Mouse (Mus musculus) forebrain, postnatal 0 days (tissue): ENCODE data around the gene Cela1. TPM values are rescaled to one million over a fixed set of nuclear protein-coding genes. Genes with fewer than 3 reads are reported as not detected.

Source experiments
- ATAC-seq: fragments of 200-750 bp; cut with Nextera tagmentation; 2 replicates; pipeline ENCODE4 v1.8.0; 2017; ENCODE audit warnings: mild to moderate bottlenecking, moderate library complexity
- DNase-seq: peaks from one replicate; pipeline ENCODE4 v3.0.0-alpha.2; 2015
- H3K27ac ChIP-seq: fragments of 300-500 bp; sonication (generic); 2 replicates; pipeline ENCODE4 v1.5.1; 2014; ENCODE audit warnings: low read depth, mild to moderate bottlenecking, antibody characterized with exemption, low read length, moderate library complexity, mixed read lengths
- H3K27me3 ChIP-seq: fragments of 300-500 bp; sonication (generic); 2 replicates; pipeline ENCODE4 v1.6.1; 2014; ENCODE audit warnings: mild to moderate bottlenecking, low read length, mixed read lengths; ENCODE audit not compliant: insufficient read depth
- H3K36me3 ChIP-seq: fragments of 300-500 bp; sonication (generic); 2 replicates; pipeline ENCODE4 v1.6.1; 2014; ENCODE audit warnings: mild to moderate bottlenecking, moderate library complexity; ENCODE audit not compliant: insufficient read depth
- H3K4me1 ChIP-seq: fragments of 300-500 bp; sonication (generic); 2 replicates; pipeline ENCODE4 v1.6.1; 2014; ENCODE audit warnings: antibody characterized with exemption; ENCODE audit not compliant: insufficient read depth
- H3K4me2 ChIP-seq: fragments of 300-500 bp; sonication (generic); 2 replicates; pipeline ENCODE4 v1.6.1; 2014; ENCODE audit warnings: low read depth, mild to moderate bottlenecking, moderate library complexity
- H3K4me3 ChIP-seq: fragments of 300-500 bp; sonication (generic); 2 replicates; pipeline ENCODE4 v1.5.1; 2014; ENCODE audit warnings: low read depth, low read length, mixed read lengths
- H3K9ac ChIP-seq: fragments of 300-500 bp; sonication (generic); 2 replicates; pipeline ENCODE4 v1.6.1; 2014; ENCODE audit warnings: mild to moderate bottlenecking
- H3K9me3 ChIP-seq: fragments of 300-500 bp; sonication (generic); 2 replicates; pipeline ENCODE4 v1.6.1; 2016; ENCODE audit warnings: low read length
- CTCF ChIP-seq: sonication (generic); IDR thresholded peaks from 2 replicates; pipeline ENCODE4 v1.5.1; 2016; ENCODE audit warnings: antibody characterized with exemption, control low read depth, low read depth
- WGBS: fragments of 180-500 bp; shearing (Covaris S2); extraction: QIAGEN DNeasy Blood & Tissue Kit; methylation state at CpG from one replicate; pipeline ENCODE4 v1.1.7; 2014; 5-methylcytosine and 5-hydroxymethylcytosine counted together
- polyA plus RNA-seq: library from polyadenylated mRNA; unstranded; fragments of >200 nt; fragmentation: Nextera tagmentation; extraction: Ambion mirVana; gene quantifications from 2 replicates; pipeline ENCODE4 v1.2.1, GENCODE M21; 2015
- total RNA-seq: library from RNA; depleted of rRNA; stranded (reverse); fragments of >200 nt; gene quantifications from 2 replicates; pipeline ENCODE4 v1.2.3, GENCODE M21; 2014

The Cela1 gene
- total and polyA plus RNA-seq, 2 experiments from 2014 or later = 0.81 to 5.1 TPM

DNA sequence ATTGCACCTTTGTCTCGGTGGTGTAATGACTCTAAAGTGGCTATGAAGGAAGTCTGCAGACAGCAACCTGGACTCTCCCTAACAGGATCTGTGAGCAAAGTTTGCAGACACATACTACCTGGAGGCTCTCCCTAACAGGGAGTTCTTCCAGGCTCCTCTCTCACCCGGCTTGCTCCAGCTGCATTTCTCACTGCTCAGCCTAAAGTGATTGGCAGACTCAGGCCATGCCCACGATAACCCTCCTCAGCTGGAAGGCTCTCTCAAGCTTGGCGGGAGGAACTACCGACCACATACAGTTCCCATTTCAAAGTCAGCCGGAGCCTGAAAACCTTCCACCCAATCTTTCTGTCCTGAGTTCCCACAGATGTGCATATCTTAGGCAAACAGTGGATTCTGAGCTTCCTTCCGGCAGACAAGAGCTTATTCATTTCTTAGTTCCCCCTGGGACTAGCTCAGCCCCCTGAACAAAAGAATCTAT lies 21.5 kb downstream of the Cela1 start:
- Histone ChIP-seq H3K9me3 (no peaks in the 10 kb centered on the region), H3K4me1 (no peaks in the 10 kb centered on the region), H3K4me3 (no peak overlapping the region), H3K36me3 (no peaks in the 10 kb centered on the region), H3K9ac (no peak overlapping the region), H3K27me3 (no peaks in the 10 kb centered on the region), H3K4me2 (no peak overlapping the region), H3K27ac (no peak overlapping the region)
- ATAC-seq (no peak), DNase-seq (no peak)
- no peak for TF ChIP-seq CTCF
- WGBS = 12% methylated on average over 7 of the region's 7 CpGs

DNA sequence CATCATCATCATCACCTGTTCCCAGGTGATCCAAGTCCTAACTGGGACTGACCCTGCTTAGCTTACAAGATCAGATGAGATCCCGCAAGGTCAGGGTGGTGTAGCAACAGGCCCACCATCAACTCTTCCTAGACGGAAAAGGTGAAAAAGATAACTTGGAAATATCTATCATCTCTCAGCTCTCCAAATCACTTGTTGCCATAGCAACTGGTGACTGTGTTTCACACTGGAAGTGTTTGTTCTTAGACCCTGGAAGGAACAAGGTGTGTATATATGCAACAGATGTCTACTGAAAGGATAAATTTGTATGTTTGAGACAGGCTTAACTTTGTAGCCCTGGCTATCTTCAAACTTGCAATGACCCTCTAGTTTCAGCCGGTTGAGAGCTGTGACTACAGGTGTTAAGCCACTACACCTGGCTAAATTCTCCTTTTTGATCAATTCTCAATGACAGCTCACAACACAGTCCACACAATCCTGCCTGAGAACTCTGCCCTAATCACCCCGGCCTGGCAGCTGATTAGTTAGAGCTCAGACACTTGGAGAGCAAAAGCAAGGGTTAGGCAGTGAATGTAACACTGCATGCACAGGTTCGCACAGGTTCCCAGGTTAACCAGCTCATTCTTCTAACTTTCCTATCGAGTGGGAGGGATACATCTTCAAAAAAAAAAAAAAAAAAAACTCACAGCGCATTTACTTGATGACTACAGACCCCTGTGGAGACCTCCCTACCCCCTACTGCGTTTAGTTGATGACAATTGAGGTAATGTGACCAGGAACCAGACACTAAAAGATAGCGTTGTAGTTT lies 22.1 kb downstream of the Cela1 start:
- Histone ChIP-seq H3K4me3 (no peak overlapping the region), H3K27ac (no peak overlapping the region), H3K9me3 (no peaks in the 10 kb centered on the region), H3K9ac (no peak overlapping the region), H3K36me3 (no peaks in the 10 kb centered on the region), H3K27me3 (no peaks in the 10 kb centered on the region), H3K4me1 (no peaks in the 10 kb centered on the region), H3K4me2 (no peak overlapping the region)
- no peak for TF ChIP-seq CTCF
- DNase-seq = peak; percentile 34
- ATAC-seq = no peak
- WGBS = 36% methylated on average over 9 of the region's 9 CpGs

DNA sequence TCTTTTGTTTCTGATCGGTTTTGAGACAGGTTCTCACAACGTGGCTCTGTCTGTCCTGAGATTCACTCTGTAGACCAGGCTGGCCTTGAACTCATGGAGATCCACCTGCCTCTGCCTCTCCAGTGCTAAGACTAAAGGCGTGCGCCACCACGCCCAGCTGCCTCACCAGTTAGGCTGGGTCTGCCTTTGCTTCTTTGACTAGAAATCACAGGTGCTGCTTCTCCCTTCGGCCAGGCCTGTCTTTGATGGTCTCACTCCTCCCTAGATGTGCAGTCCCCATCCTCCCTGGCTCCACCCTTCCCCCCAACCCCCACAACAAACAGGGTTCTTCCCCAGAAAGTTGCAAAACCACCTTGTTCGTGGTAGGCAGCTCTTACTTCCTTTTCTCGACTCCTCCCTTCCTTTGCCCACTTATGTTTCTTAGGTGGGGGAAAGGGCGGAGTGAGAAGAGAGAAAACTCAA lies 22.9 kb downstream of the Cela1 start:
- Histone ChIP-seq H3K27me3 (no peaks in the 10 kb centered on the region), H3K4me3 (no peak overlapping the region), H3K9me3 (no peaks in the 10 kb centered on the region), H3K4me2 (no peak overlapping the region), H3K36me3 (no peaks in the 10 kb centered on the region), H3K9ac (no peak overlapping the region), H3K27ac (no peak overlapping the region), H3K4me1 (no peaks in the 10 kb centered on the region)
- no peak for ATAC-seq
- TF ChIP-seq CTCF = no peak
- DNase-seq = no peak
- 87% methylated on average over 9 of the region's 9 CpGs for WGBS

DNA sequence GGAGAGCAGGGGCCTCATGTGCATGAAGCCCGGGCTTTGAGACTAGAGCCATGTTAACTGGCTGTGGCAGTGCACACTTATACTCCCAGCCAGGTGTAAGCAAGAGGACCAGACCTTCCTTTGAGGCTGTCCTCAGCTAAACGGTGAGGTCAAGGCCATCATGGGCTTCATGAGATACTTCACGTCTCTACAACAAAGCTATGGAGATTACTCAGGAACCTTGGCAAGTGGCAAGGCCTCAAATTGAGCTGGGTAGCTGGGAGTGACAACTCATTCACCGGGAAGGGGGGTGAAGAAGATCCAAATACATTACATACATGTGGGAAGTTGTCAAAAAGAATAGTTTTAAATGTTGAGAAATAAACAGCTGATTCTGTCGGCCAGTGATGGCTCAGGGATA lies 26.9 kb downstream of the Cela1 start:
- Histone ChIP-seq H3K27ac (no peak overlapping the region), H3K27me3 (no peaks in the 10 kb centered on the region), H3K4me1 (no peaks in the 10 kb centered on the region), H3K36me3 (no peaks in the 10 kb centered on the region), H3K4me3 (no peak overlapping the region), H3K9me3 (no peaks in the 10 kb centered on the region), H3K9ac (no peak overlapping the region), H3K4me2 (no peak overlapping the region)
- no peak for ATAC-seq
- TF ChIP-seq CTCF = no peak
- 91% methylated on average over 5 of the region's 5 CpGs for WGBS
- DNase-seq = no peak

DNA sequence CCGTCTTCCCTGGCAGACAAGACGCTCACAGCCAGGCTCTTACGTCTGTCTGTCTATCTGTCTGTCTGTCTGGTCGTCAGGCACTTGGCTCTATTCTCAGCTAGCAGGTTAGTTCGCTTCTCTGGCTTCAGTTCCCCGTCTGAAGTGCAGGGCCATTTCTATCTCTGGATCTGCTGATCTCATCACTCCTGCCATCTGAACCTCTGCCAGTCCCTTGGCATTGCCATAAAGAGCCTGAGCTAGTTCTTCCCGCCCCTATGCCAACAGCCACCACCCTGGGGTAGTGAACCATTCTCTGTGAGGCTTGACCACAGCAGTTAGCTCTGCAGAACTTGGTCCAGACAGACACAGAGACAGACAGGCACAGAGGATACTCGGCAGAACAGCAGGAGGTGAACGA lies 27.4 kb downstream of the Cela1 start:
- H3K27ac ChIP-seq = no peak overlapping the region
- DNase-seq (no peak), ATAC-seq (no peak)
- H3K4me2 ChIP-seq = no peak overlapping the region
- no peak overlapping the region for H3K4me3 ChIP-seq
- H3K9ac ChIP-seq = no peak overlapping the region
- H3K27me3 ChIP-seq = no peaks in the 10 kb centered on the region
- no peak for TF ChIP-seq CTCF
- H3K4me1 ChIP-seq = no peaks in the 10 kb centered on the region
- H3K36me3 ChIP-seq = no peaks in the 10 kb centered on the region
- 72% methylated on average over 9 of the region's 9 CpGs for WGBS
- H3K9me3 ChIP-seq = no peaks in the 10 kb centered on the region

DNA sequence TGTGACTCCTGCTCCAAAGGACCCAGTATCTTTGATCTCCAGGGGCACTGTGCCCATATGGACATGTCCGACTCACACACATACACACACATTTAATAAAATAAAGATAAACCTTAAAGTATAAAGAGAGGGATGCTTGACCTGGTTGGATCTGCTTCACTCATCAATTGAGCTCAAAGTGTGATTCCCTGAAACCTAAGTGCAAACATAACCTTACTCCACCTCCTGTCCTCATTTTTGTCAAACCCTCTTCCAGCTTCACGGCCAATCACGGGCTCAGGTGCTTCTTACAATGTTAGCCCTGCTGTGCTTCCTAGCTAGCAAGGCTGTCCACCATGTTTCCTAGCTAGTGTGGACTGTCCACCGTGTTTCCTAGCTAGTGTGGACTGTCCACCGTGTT lies 32.5 kb downstream of the Cela1 start:
- no peak for TF ChIP-seq CTCF
- H3K9me3 ChIP-seq = no peaks in the 10 kb centered on the region
- DNase-seq = no peak
- H3K4me3 ChIP-seq = no peak overlapping the region
- WGBS = 89% methylated on average over 5 of the region's 5 CpGs
- no peak overlapping the region for H3K9ac ChIP-seq
- H3K27me3 ChIP-seq = no peaks in the 10 kb centered on the region
- no peaks in the 10 kb centered on the region for H3K36me3 ChIP-seq
- H3K4me1 ChIP-seq = no peaks in the 10 kb centered on the region
- no peak overlapping the region for H3K4me2 ChIP-seq
- H3K27ac ChIP-seq = no peak overlapping the region
- ATAC-seq = no peak

DNA sequence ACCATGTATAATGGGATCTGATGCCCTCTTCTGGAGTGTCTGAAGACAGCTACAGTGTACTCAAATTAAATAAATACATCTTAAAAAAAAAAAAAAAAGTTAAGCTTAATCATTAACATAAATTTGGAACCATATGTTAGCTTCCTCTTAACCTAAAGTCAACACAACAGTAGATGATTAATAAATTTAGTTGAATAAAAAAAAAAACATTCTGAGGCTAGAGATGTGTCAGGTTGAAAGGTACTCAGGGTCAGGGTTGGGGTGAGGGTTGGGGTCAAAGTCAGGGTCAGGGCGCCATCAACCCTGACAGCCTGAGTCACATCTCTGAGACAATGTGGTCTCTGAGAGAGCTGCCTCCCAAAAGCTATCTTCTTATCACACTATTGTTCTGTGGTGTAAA lies 33.5 kb downstream of the Cela1 start:
- H3K36me3 ChIP-seq = no peaks in the 10 kb centered on the region
- no peaks in the 10 kb centered on the region for H3K9me3 ChIP-seq
- DNase-seq = no peak
- no peak overlapping the region for H3K27ac ChIP-seq
- WGBS = 94% methylated on average over 1 of the region's 1 CpGs
- no peaks in the 10 kb centered on the region for H3K4me1 ChIP-seq
- H3K4me2 ChIP-seq = no peak overlapping the region
- no peak for ATAC-seq
- no peak overlapping the region for H3K9ac ChIP-seq
- TF ChIP-seq CTCF = no peak
- H3K27me3 ChIP-seq = no peaks in the 10 kb centered on the region
- no peak overlapping the region for H3K4me3 ChIP-seq
